Mouse (Mus musculus): ENCODE measurements at regions not wholly inside any gene's neighbourhood (a gene's known extent, or its start where the extent isn't known, plus 50 kb on each side); places are given as distances from the start of the nearest gene placed in this dataset.
A peak's percentile ranks its signal among the peaks of the same experiment; 100 is the strongest.

GRCm38 (mm10) chr3:81661620-81662019 lies 270.8 kb upstream of the Ctso start:
- H3K27ac ChIP-seq, result no peak overlapping the region
- H3K4me3 ChIP-seq (ENCODE audit: inconsistent target), result no peak overlapping the region
- no peaks in the 10 kb centered on the region for H3K79me2 ChIP-seq (ENCODE audit: inconsistent target)
- H3K36me3 ChIP-seq (ENCODE audit: inconsistent target), result no peaks in the 10 kb centered on the region
- WGBS (ENCODE audit: missing documents), result 85% methylated on average over 1 of the region's 1 CpGs

- WGBS (ENCODE audit: missing documents), result 91% methylated on average over 2 of the region's 2 CpGs
- H3K27ac ChIP-seq, result no peak overlapping the region
- no peaks in the 10 kb centered on the region for H3K79me2 ChIP-seq (ENCODE audit: inconsistent target)
- no peaks in the 10 kb centered on the region for H3K36me3 ChIP-seq (ENCODE audit: inconsistent target)
- no peak overlapping the region for H3K4me3 ChIP-seq (ENCODE audit: inconsistent target)
These were observed 266.1 kb upstream of the Ctso start for GRCm38 (mm10) chr3:81666262-81666661.

DNA sequence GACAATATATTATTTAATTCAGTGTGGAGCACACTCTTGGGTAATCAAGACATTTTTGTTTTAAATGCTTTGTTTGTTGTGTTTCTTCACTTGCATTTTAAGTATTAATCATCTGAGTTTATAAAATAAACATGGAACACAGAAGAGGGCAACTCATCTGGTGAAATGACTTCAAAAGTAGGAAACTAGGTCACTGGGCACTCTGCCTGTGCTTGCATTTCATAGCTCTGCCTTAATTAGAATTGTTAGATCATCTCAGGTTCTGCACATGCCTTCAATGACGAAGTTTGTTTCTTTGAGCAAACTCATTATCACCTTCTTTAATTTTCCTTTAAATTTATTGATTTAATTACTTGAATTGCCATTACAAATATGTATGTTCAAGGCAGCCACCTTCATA lies 255.8 kb upstream of the Ctso start:
- H3K36me3 ChIP-seq (ENCODE audit: inconsistent target), result no peaks in the 10 kb centered on the region
- WGBS (ENCODE audit: missing documents), result 82% methylated on average over 1 of the region's 1 CpGs
- H3K27ac ChIP-seq, result no peak overlapping the region
- H3K79me2 ChIP-seq (ENCODE audit: inconsistent target), result no peaks in the 10 kb centered on the region
- no peak overlapping the region for H3K4me3 ChIP-seq (ENCODE audit: inconsistent target)

GRCm38 (mm10) chr3:81701974-81702697 lies 230.3 kb upstream of the Ctso start:
- Histone ChIP-seq H3K27ac (no peak overlapping the region), H3K36me3 (ENCODE audit: inconsistent target) (no peaks in the 10 kb centered on the region), H3K79me2 (ENCODE audit: inconsistent target) (no peaks in the 10 kb centered on the region), H3K4me3 (ENCODE audit: inconsistent target) (no peak overlapping the region)
- 36% methylated on average over 1 of the region's 1 CpGs for WGBS (ENCODE audit: missing documents)

DNA sequence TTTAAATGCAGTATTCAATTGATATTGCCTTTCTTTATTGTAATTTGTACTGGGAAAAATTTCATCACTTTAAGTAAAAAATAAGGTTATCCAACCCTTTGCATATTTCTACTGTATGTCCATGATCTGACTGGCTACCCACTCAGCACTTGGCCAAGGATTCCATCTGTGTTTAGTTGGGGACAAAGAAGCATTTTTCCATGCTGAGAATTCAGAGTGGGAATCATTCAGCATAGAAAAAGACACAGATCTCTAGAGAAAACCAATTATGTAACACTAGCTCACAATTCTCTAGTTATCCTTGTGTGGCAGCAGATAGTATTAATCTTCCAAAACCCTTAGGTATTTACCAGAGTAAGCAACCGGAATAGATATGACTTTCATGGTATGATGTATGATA lies 213.5 kb upstream of the Ctso start:
- Histone ChIP-seq H3K36me3 (ENCODE audit: inconsistent target) (no peaks in the 10 kb centered on the region), H3K79me2 (ENCODE audit: inconsistent target) (no peaks in the 10 kb centered on the region)
- 100% methylated on average over 1 of the region's 1 CpGs for WGBS (ENCODE audit: missing documents)

DNA sequence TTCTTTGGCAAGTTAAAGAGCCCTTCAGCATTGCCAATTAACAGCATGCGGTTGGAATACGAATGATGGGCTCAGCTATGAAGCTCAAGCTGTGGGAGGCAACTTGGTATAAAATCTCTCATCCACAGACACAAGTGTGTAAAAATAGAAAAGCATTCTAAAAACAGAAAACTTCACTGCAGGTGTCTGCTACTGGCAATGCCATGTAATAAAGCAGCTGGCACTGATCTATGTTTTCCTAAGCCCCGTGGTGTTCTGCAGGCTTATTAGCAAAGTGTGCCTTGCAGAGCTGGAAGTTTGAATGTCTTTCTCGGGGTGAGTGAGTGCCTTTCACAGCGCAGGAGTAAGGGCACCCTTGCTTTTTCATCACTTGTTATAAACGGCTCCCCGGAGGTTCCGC lies 196.9 kb upstream of the Ctso start:
- Histone ChIP-seq H3K27ac (no peak overlapping the region), H3K36me3 (ENCODE audit: inconsistent target) (no peaks in the 10 kb centered on the region), H3K79me2 (ENCODE audit: inconsistent target) (no peaks in the 10 kb centered on the region), H3K4me3 (ENCODE audit: inconsistent target) (no peak overlapping the region)
- 93% methylated on average over 8 of the region's 8 CpGs for WGBS (ENCODE audit: missing documents)

More for the DNA sequence above, 213.5 kb upstream of the Ctso start:
- no peak overlapping the region for H3K27ac ChIP-seq
- no peak overlapping the region for H3K4me3 ChIP-seq (ENCODE audit: inconsistent target)

- Histone ChIP-seq H3K36me3 (ENCODE audit: inconsistent target) (no peaks in the 10 kb centered on the region), H3K27ac (no peak overlapping the region), H3K79me2 (ENCODE audit: inconsistent target) (no peaks in the 10 kb centered on the region), H3K4me3 (ENCODE audit: inconsistent target) (no peak overlapping the region)
These were observed 195.6 kb upstream of the Ctso start for GRCm38 (mm10) chr3:81736838-81737237.

DNA sequence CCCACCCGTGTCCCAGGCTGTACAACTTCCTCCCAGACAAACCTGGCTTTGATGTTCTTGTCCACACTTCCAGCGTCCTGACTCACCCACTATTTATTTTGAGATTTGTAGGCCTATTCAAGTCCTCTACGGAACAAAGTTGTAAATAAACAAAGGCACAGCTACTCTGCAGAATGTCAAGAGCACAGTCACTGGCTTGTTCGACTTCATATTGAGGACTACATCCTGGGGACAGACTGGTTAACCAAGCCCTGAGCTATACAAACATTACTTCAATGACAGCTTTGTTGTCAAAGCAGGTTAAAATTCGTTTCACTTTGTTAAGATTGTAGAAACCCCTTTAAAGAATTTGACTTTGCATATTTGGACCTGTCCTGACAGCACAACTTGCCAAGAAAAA lies 190.3 kb upstream of the Ctso start:
- no peaks in the 10 kb centered on the region for H3K79me2 ChIP-seq (ENCODE audit: inconsistent target)
- no peak overlapping the region for H3K4me3 ChIP-seq (ENCODE audit: inconsistent target)
- WGBS (ENCODE audit: missing documents), result 56% methylated on average over 5 of the region's 5 CpGs
- no peaks in the 10 kb centered on the region for H3K36me3 ChIP-seq (ENCODE audit: inconsistent target)
- H3K27ac ChIP-seq, result no peak overlapping the region

GRCm38 (mm10) chr3:81750164-81750563 lies 182.2 kb upstream of the Ctso start:
- no peaks in the 10 kb centered on the region for H3K36me3 ChIP-seq (ENCODE audit: inconsistent target)
- H3K79me2 ChIP-seq (ENCODE audit: inconsistent target), result no peaks in the 10 kb centered on the region
- 100% methylated on average over 1 of the region's 1 CpGs for WGBS (ENCODE audit: missing documents)
- no peak overlapping the region for H3K4me3 ChIP-seq (ENCODE audit: inconsistent target)
- no peak overlapping the region for H3K27ac ChIP-seq

DNA sequence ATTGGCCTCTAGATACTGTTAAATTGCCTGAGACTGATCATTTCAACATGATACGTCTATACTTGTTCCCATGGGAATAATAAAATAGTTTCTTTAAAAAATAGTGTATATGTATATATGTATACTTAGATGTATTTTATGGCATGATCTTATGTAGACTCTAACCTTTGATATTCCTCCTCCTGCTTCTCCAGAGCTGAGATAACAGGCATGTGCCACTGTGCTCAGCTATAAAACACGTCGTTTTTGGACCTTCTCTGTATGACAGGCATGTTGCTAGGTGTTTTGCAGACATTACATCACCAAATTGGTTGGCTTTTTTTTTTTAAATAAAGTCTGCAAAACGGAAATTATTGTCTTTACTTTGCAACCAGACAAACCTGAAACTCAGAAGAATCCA lies 179.4 kb upstream of the Ctso start:
- H3K36me3 ChIP-seq (ENCODE audit: inconsistent target), result no peaks in the 10 kb centered on the region

GRCm38 (mm10) chr3:81760383-81760782 lies 172.0 kb upstream of the Ctso start:
- Histone ChIP-seq H3K36me3 (ENCODE audit: inconsistent target) (no peaks in the 10 kb centered on the region), H3K79me2 (ENCODE audit: inconsistent target) (no peaks in the 10 kb centered on the region), H3K27ac (no peak overlapping the region), H3K4me3 (ENCODE audit: inconsistent target) (no peak overlapping the region)
- whole genome bisulfite sequencing (ENCODE audit: missing documents), result 90% methylated on average over 3 of the region's 3 CpGs

More for the DNA sequence above, 179.4 kb upstream of the Ctso start:
- no peak overlapping the region for H3K4me3 ChIP-seq (ENCODE audit: inconsistent target)
- H3K79me2 ChIP-seq (ENCODE audit: inconsistent target), result no peaks in the 10 kb centered on the region
- WGBS (ENCODE audit: missing documents), result 84% methylated on average over 4 of the region's 4 CpGs
- no peak overlapping the region for H3K27ac ChIP-seq

DNA sequence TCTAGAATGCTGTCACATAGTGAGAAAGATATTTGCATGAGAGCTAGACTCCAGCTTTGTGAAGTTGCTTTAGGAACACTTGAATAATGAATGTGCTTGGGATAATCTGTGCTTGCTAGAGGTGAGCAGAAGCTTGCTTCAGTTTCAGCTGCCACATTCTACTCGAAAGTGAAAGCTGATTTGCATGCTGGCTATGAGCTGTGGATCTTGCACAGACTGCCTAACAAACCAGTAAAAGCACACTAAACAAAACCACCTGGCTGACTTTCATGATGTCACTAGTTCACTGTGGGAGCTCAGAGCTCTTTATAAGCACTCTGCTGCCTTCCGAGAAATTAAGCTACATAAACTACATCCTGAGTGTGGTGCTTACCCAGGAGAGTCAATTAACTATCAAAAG lies 171.5 kb upstream of the Ctso start:
- Histone ChIP-seq H3K27ac (no peak overlapping the region), H3K36me3 (ENCODE audit: inconsistent target) (no peaks in the 10 kb centered on the region), H3K79me2 (ENCODE audit: inconsistent target) (no peaks in the 10 kb centered on the region), H3K4me3 (ENCODE audit: inconsistent target) (no peak overlapping the region)
- 29% methylated on average over 2 of the region's 2 CpGs for WGBS (ENCODE audit: missing documents)

- Histone ChIP-seq H3K79me2 (ENCODE audit: inconsistent target) (no peaks in the 10 kb centered on the region), H3K36me3 (ENCODE audit: inconsistent target) (no peaks in the 10 kb centered on the region), H3K27ac (no peak overlapping the region), H3K4me3 (ENCODE audit: inconsistent target) (no peak overlapping the region)
- WGBS (ENCODE audit: missing documents), result 11% methylated on average over 3 of the region's 3 CpGs
These were observed 160.6 kb upstream of the Ctso start for GRCm38 (mm10) chr3:81771812-81772211.

DNA sequence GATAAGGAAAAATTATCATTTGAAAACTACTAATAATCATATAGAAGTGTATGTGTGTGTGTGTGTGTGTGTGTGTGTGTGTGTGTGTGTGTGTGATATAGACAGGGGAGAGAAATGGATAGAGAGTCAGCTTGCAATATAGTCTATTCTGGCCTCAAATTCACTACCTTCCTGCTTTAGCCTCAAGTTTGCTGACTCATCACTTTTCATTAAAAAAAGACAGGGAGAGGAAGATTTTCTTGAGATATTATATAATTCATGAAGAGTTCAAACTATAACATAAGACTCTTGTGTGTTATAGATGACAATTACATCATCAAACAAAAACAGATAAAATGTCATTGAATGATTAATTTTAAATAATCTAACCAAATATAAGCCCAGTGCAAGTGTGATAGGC lies 159.4 kb upstream of the Ctso start:
- no peak overlapping the region for H3K27ac ChIP-seq
- H3K4me3 ChIP-seq (ENCODE audit: inconsistent target), result no peak overlapping the region
- H3K36me3 ChIP-seq (ENCODE audit: inconsistent target), result no peaks in the 10 kb centered on the region
- no peaks in the 10 kb centered on the region for H3K79me2 ChIP-seq (ENCODE audit: inconsistent target)

- 94% methylated on average over 9 of the region's 9 CpGs for WGBS (ENCODE audit: missing documents)
- Histone ChIP-seq H3K36me3 (ENCODE audit: inconsistent target) (no peaks in the 10 kb centered on the region), H3K4me3 (ENCODE audit: inconsistent target) (no peak overlapping the region), H3K27ac (no peak overlapping the region), H3K79me2 (ENCODE audit: inconsistent target) (no peaks in the 10 kb centered on the region)
These were observed 150.3 kb upstream of the Ctso start for GRCm38 (mm10) chr3:81782081-81782480.

DNA sequence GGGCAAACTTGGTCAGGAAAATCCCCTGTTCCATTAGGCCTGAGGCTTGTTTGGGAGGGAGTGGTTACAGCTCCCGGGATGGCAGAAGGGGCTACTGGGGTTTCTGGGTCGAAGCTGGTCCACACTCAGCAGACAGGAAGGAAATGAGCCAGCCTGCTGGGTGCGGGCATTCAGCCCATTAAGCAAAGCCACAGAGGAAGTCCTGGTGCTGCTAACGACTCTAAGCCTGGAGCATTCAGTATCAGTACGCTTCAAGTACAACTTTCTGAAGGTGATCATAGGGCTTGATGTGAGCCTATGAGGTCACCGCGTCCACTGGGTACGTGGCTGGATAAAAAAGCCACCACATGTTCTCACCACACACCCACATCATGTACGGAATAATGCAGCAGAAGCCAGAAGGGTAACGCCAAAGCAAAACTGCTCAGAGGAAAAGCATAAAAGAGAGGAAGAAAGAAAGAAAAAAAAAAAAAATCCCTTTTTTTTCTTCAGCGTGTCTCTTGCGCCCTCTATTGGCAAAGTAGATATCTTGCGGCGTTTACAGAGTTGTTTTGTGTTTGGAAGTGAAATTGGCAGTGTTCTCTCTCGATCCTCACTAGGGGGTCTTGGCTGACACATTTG lies 149.4 kb upstream of the Ctso start:
- Histone ChIP-seq H3K4me3 (ENCODE audit: inconsistent target) (peak overlapping the region; percentile 2; the same call in 1 of the 2 replicates), H3K27ac (no peak overlapping the region), H3K79me2 (ENCODE audit: inconsistent target) (no peaks in the 10 kb centered on the region), H3K36me3 (ENCODE audit: inconsistent target) (no peaks in the 10 kb centered on the region)
- WGBS (ENCODE audit: missing documents), result under 1% methylated on average over 15 of the region's 15 CpGs

All from macrophage (primary cell).